Mouse (Mus musculus) CH12.LX (cell line): ENCODE data around the gene Gbx1. TPM values are rescaled to one million over a fixed set of nuclear protein-coding genes. Genes with fewer than 3 reads are reported as not detected.

Source experiments
- DNase-seq: peaks from one replicate; pipeline ENCODE4 v3.0.0-alpha.2; 2013; ENCODE audit errors: extremely low read depth
- H3K27ac ChIP-seq: 2 replicates; pipeline ENCODE4 v1.5.1; 2012; ENCODE audit warnings: low read depth, mild to moderate bottlenecking, control low read depth, moderate library complexity; ENCODE audit not compliant: insufficient read depth
- H3K27me3 ChIP-seq: replicated peaks from 2 replicates; pipeline ENCODE3; 2012; ENCODE audit warnings: inconsistent platforms
- H3K36me3 ChIP-seq, 2 experiments: replicated peaks in 1 of 2; 2 replicates each; pipeline versions ENCODE3 to v1.6.1; 2012; ENCODE audit warnings: inconsistent platforms in 1 of 2, low read length in 1 of 2, mild to moderate bottlenecking in 1 of 2, mixed read lengths in 1 of 2, moderate library complexity in 1 of 2; ENCODE audit not compliant: control insufficient read depth in 1 of 2, insufficient read depth in 1 of 2
- H3K4me1 ChIP-seq, 2 experiments: 2 replicates each; pipeline ENCODE4 v1.6.1; 2012; ENCODE audit warnings: inconsistent platforms in 1 of 2, moderate library complexity in 1 of 2; ENCODE audit not compliant: insufficient read depth in 2 of 2, control insufficient read depth in 1 of 2
- H3K4me2 ChIP-seq: 2 replicates; pipeline ENCODE4 v1.6.1; 2012; ENCODE audit warnings: low read depth, mild to moderate bottlenecking, control low read depth; ENCODE audit not compliant: poor library complexity, insufficient read depth, severe bottlenecking
- H3K4me3 ChIP-seq, 3 experiments: fragments of 150-350 bp in 1 of 3; sonication (generic) in 1 of 3; replicated peaks in 1 of 3; 2 replicates each; pipeline versions ENCODE3 to v1.5.1; 2011 to 2012; ENCODE audit warnings: low read depth in 2 of 3, low read length in 2 of 3, mild to moderate bottlenecking in 2 of 3, moderate library complexity in 2 of 3, control low read depth in 1 of 3, improper control_type of control experiment in 1 of 3, inconsistent platforms in 1 of 3, mixed read lengths in 1 of 3; ENCODE audit not compliant: poor library complexity in 1 of 3
- H3K79me2 ChIP-seq: replicated peaks from 2 replicates; pipeline ENCODE4 v1.6.1; 2012; ENCODE audit warnings: mild to moderate bottlenecking, moderate library complexity; ENCODE audit not compliant: control insufficient read depth, poor library complexity, insufficient read depth, severe bottlenecking; ENCODE audit errors: extremely low read depth
- H3K9ac ChIP-seq: 2 replicates; pipeline ENCODE4 v1.6.1; 2012; ENCODE audit warnings: low read depth, mild to moderate bottlenecking, control low read depth, moderate library complexity; ENCODE audit not compliant: insufficient read depth
- H3K9me3 ChIP-seq: replicated peaks from 2 replicates; pipeline ENCODE3; 2012; ENCODE audit warnings: low read length, inconsistent platforms, mixed read lengths
- CHD1 ChIP-seq: IDR thresholded peaks from 2 replicates; pipeline ENCODE4 v1.6.1; 2012; ENCODE audit warnings: low read depth, low read length, improper control_type of control experiment, inconsistent platforms
- CHD2 ChIP-seq: IDR thresholded peaks from 2 replicates; pipeline ENCODE4 v1.6.1; 2011; ENCODE audit warnings: low read length, improper control_type of control experiment
- EP300 ChIP-seq: IDR thresholded peaks from 2 replicates; pipeline ENCODE4 v1.6.1; 2011; ENCODE audit warnings: low read length, improper control_type of control experiment
- GABPA ChIP-seq: IDR thresholded peaks from 2 replicates; pipeline ENCODE4 v1.6.1; 2012; ENCODE audit warnings: low read depth, low read length, improper control_type of control experiment, inconsistent platforms; ENCODE audit not compliant: insufficient replicate concordance
- JUN ChIP-seq: IDR thresholded peaks from 2 replicates; pipeline ENCODE4 v1.6.1; 2011; ENCODE audit warnings: low read depth, mild to moderate bottlenecking, low read length, improper control_type of control experiment, moderate library complexity; ENCODE audit not compliant: insufficient read depth
- KAT2A ChIP-seq: IDR thresholded peaks from 2 replicates; pipeline ENCODE4 v1.6.1; 2012; ENCODE audit warnings: low read length, improper control_type of control experiment, inconsistent platforms; ENCODE audit not compliant: insufficient replicate concordance
- MAFK ChIP-seq: IDR thresholded peaks from 2 replicates; pipeline ENCODE4 v1.6.1; 2011; ENCODE audit warnings: low read length, improper control_type of control experiment; ENCODE audit not compliant: insufficient replicate concordance
- MAX ChIP-seq: IDR thresholded peaks from 2 replicates; pipeline ENCODE4 v1.6.1; 2011; ENCODE audit warnings: low read length, improper control_type of control experiment
- MAZ ChIP-seq: IDR thresholded peaks from 2 replicates; pipeline ENCODE4 v1.6.1; 2012; ENCODE audit warnings: low read depth, mild to moderate bottlenecking, inconsistent platforms, low read length, improper control_type of control experiment, moderate library complexity
- MXI1 ChIP-seq: IDR thresholded peaks from 2 replicates; pipeline ENCODE4 v1.6.1; 2011; ENCODE audit warnings: mild to moderate bottlenecking, low read depth, low read length, improper control_type of control experiment
- MYC ChIP-seq: IDR thresholded peaks from 2 replicates; pipeline ENCODE4 v1.6.1; 2011; ENCODE audit warnings: low read depth, mild to moderate bottlenecking, improper control_type of control experiment, low read length
- NELFE ChIP-seq: IDR thresholded peaks from 2 replicates; pipeline ENCODE4 v1.6.1; 2011; ENCODE audit warnings: low read depth, low read length, improper control_type of control experiment
- NRF1 ChIP-seq: IDR thresholded peaks from 2 replicates; pipeline ENCODE4 v1.6.1; 2014; ENCODE audit warnings: low read depth, mild to moderate bottlenecking, inconsistent platforms, low read length, improper control_type of control experiment, moderate library complexity
- POLR2A ChIP-seq: IDR thresholded peaks from 2 replicates; pipeline ENCODE4 v1.6.1; 2011; ENCODE audit warnings: low read depth, mild to moderate bottlenecking, improper control_type of control experiment, low read length
- POLR2AphosphoS2 ChIP-seq: IDR thresholded peaks from 2 replicates; pipeline ENCODE4 v1.6.1; 2011; ENCODE audit warnings: low read depth, low read length, improper control_type of control experiment
- RAD21 ChIP-seq: IDR thresholded peaks from 2 replicates; pipeline ENCODE4 v1.6.1; 2011; ENCODE audit warnings: low read depth, mild to moderate bottlenecking, low read length, improper control_type of control experiment, moderate library complexity
- RCOR1 ChIP-seq: conservative IDR thresholded peaks from 2 replicates; pipeline ENCODE4 v1.6.1; 2012; ENCODE audit warnings: low read depth, mild to moderate bottlenecking, inconsistent platforms, low read length, improper control_type of control experiment
- SIN3A ChIP-seq: IDR thresholded peaks from 2 replicates; pipeline ENCODE4 v1.6.1; 2012; ENCODE audit warnings: low read length, improper control_type of control experiment, inconsistent platforms
- UBTF ChIP-seq: IDR thresholded peaks from 2 replicates; pipeline ENCODE4 v1.6.1; 2012; ENCODE audit warnings: low read depth, mild to moderate bottlenecking, inconsistent platforms, low read length, improper control_type of control experiment, moderate library complexity
- USF2 ChIP-seq: conservative IDR thresholded peaks from 2 replicates; pipeline ENCODE4 v1.6.1; 2011; ENCODE audit warnings: low read depth, low read length, improper control_type of control experiment
- ZC3H11A ChIP-seq: IDR thresholded peaks from 2 replicates; pipeline ENCODE4 v1.6.1; 2012; ENCODE audit warnings: low read depth, mild to moderate bottlenecking, inconsistent platforms, low read length, improper control_type of control experiment
- ZKSCAN1 ChIP-seq: IDR thresholded peaks from 2 replicates; pipeline ENCODE4 v1.6.1; 2012; ENCODE audit warnings: low read depth, inconsistent platforms, low read length, improper control_type of control experiment, borderline replicate concordance
- ZMIZ1 ChIP-seq: IDR thresholded peaks from 2 replicates; pipeline ENCODE4 v1.6.1; 2012; ENCODE audit warnings: low read depth, mild to moderate bottlenecking, inconsistent platforms, low read length, improper control_type of control experiment
- dilution Hi-C: fragments of 300-500 bp; cut with MboI; formaldehyde crosslinking; loops from 2 replicates; pipeline ENCODE4 v1.14.3; 2020; ENCODE audit warnings: low sequenced_read_pairs; ENCODE audit not compliant: extremely low pct_unique_long_range_greater_than_20kb, extremely low pct_ligation_motif_present
- in situ Hi-C: fragments of 300-500 bp; cut with MboI; formaldehyde crosslinking; loops from 3 replicates; pipeline ENCODE4 v1.14.3; 2019; ENCODE audit warnings: low sequenced_read_pairs, low pct_ligation_motif_present, low pct_unique_long_range_greater_than_20kb, mixed read lengths
- polyA plus RNA-seq: library from polyadenylated mRNA; unstranded; fragments of >175 nt; gene quantifications from 2 replicates; pipeline ENCODE4 v1.2.1, GENCODE M21; 2012; ENCODE audit warnings: low read depth; ENCODE audit not compliant: insufficient read length
- total RNA-seq, 2 experiments: library from RNA; depleted of rRNA; stranded (reverse); fragments of 300-350 nt in 1 of 2; fragments of >200 nt in 1 of 2; gene quantifications; 2 replicates each; pipeline ENCODE4 v1.2.3; 2012 to 2014

Gbx1 gene
- total and polyA plus RNA-seq, 3 experiments: 0.08 to 0.13 TPM; not detected in 1

DNA sequence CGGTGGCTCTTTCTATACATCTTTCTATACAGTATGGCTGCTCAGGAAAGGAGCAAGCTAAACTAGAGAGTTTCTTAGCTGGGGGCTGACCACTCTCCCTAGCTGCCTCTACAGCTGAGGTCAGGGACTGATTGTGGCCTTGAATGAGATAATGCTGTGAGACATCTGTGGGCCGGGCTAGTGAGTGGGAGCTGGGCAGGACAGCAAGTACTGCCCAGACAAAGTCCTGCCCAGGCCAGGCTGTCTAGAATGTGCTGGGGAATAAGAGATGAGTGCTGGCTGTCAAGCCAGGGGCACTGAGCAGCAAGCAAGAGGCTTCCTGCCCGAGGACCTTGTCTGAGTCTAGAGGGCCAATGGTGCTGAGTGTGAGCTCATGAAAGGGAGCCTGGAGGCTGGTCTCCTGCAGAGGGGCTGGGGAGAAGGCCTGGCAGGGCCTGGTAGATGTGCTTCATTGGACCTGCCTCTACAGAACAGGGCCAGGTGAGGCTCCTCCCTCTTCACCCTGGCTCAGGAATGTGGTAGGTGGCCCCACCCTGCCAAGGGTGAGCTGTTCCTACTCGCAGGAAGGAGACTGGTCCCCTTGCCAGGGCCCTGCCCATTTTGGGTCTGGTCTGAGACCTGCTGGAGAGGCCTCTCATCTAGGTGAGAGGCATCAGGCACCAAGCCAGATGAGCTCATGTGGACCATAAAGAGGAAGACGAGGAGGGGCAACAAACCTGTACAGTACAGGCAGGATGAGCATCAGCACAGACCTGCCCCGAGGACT lies 51.3 kb downstream of the Gbx1 start:
- H3K27me3 ChIP-seq: no peaks in the 10 kb centered on the region
- no peaks in the 10 kb centered on the region; the same call in none of the 2 replicates for H3K79me2 ChIP-seq
- in situ Hi-C loops (no loop called here), dilution Hi-C loops (no loop called here)
- H3K4me1 ChIP-seq: no peaks in the 10 kb centered on the region
- no peaks in the 10 kb centered on the region for H3K9me3 ChIP-seq
- no peak overlapping the region for H3K27ac ChIP-seq
- H3K36me3 ChIP-seq: peaks cover 49 to 93% of the 10 kb centered on the region in 2 experiments
- TF ChIP-seq NRF1 (no peak), RCOR1 (no peak), KAT2A (no peak), USF2 (no peak), MYC (no peak), NELFE (no peak), POLR2A (no peak), EP300 (no peak), UBTF (no peak), JUN (no peak)
- H3K4me2 ChIP-seq: no peak overlapping the region
- H3K4me3 ChIP-seq: no peak overlapping the region
- no peak for DNase-seq
- no peak overlapping the region for H3K9ac ChIP-seq

DNA sequence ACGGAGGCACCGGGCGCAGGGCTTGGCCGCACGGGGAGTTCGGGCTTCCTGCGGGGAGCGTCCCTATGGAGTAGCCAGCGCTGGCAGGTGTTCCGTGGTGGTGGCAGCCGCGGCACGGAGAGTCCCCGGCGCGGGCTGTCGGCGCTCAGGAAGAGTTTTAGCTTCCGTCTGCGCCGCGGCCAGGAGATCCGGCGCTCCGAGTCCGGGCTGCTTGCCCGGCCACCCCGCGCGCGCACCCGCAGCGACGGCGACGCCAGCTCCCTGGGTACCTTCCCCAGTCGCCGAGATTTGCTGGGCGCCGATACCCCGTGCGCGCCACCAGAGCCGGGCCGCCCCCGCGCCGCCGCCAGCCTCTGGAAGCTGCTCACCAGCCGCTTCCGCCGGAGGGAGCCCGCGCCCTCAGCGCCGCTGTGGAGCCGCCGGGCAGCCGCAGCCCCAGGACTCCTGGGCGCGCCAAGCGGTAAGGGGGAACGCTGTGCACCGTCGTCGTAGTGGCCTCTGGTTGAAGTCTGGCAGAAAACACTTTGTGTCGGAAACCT lies 52.2 kb downstream of the Gbx1 start:
- no peak overlapping the region for H3K9ac ChIP-seq
- H3K4me1 ChIP-seq: no peaks in the 10 kb centered on the region
- in situ Hi-C loops: no loop called here
- dilution Hi-C loops: no loop called here
- H3K27me3 ChIP-seq: no peaks in the 10 kb centered on the region
- no peak overlapping the region for H3K27ac ChIP-seq
- H3K36me3 ChIP-seq: peaks cover 41 to 93% of the 10 kb centered on the region in 2 experiments
- TF ChIP-seq MAZ: no peak
- TF ChIP-seq GABPA: no peak
- no peak for TF ChIP-seq CHD1
- TF ChIP-seq ZMIZ1: no peak
- TF ChIP-seq ZKSCAN1: no peak
- TF ChIP-seq MAX: no peak
- no peak for TF ChIP-seq CHD2
- TF ChIP-seq ZC3H11A: no peak
- TF ChIP-seq USF2: no peak
- no peak for TF ChIP-seq POLR2A
- TF ChIP-seq SIN3A: no peak
- no peak for TF ChIP-seq MXI1
- TF ChIP-seq POLR2AphosphoS2: no peak
- TF ChIP-seq RAD21: no peak
- TF ChIP-seq MAFK: no peak
- H3K79me2 ChIP-seq: no peaks in the 10 kb centered on the region; the same call in none of the 2 replicates
- DNase-seq: no peak
- H3K9me3 ChIP-seq: no peaks in the 10 kb centered on the region
- H3K4me3 ChIP-seq: no peak overlapping the region
- no peak overlapping the region for H3K4me2 ChIP-seq
